Mouse (Mus musculus) MN1 (cell line): Measurements from ENCODE around the gene Ric3.

ENCODE experiments used
- DNase-seq: peaks from one replicate; pipeline ENCODE4 v3.0.0-alpha.2; 2016; ENCODE audit warnings: low spot score

Ric3 gene

GRCm38 (mm10) chr7:109045876-109046275 is 37.3 kb downstream of the Ric3 start:
- DNase-seq: no peak

GRCm38 (mm10) chr7:109039445-109039844 is 43.7 kb downstream of the Ric3 start:
- no peak for DNase-seq

- no peak for DNase-seq
Measured at GRCm38 (mm10) chr7:109038987-109039386, 44.1 kb downstream of the Ric3 start.

GRCm38 (mm10) chr7:109038121-109038735 is 44.9 kb downstream of the Ric3 start:
- DNase-seq: no peak

- peak; percentile 26 for DNase-seq
Measured at GRCm38 (mm10) chr7:109032054-109032453, 51.1 kb downstream of the Ric3 start.

- DNase-seq: no peak
Measured at GRCm38 (mm10) chr7:109031331-109031730, 51.8 kb downstream of the Ric3 start.

- DNase-seq: no peak
Measured at GRCm38 (mm10) chr7:109029961-109030465, 53.1 kb downstream of the Ric3 start.

- peak; percentile 78 for DNase-seq
Measured at GRCm38 (mm10) chr7:109028204-109028603, 54.9 kb downstream of the Ric3 start.

- no peak for DNase-seq
Measured at GRCm38 (mm10) chr7:109027721-109028120, 55.4 kb downstream of the Ric3 start.

GRCm38 (mm10) chr7:109026976-109027375 is 56.2 kb downstream of the Ric3 start:
- DNase-seq: no peak

- no peak for DNase-seq
Measured at GRCm38 (mm10) chr7:109025743-109026142, 57.4 kb downstream of the Ric3 start.

- peak; percentile 80 for DNase-seq
Measured at GRCm38 (mm10) chr7:109021428-109021827, 61.7 kb downstream of the Ric3 start.

- no peak for DNase-seq
Measured at GRCm38 (mm10) chr7:109019243-109019642, 63.9 kb downstream of the Ric3 start.

- DNase-seq: peak; percentile 71
Measured at GRCm38 (mm10) chr7:109016378-109016923, 66.7 kb downstream of the Ric3 start.

GRCm38 (mm10) chr7:109014851-109015250 is 68.3 kb downstream of the Ric3 start:
- no peak for DNase-seq

GRCm38 (mm10) chr7:109012998-109013625 is 70.0 kb downstream of the Ric3 start:
- no peak for DNase-seq

- no peak for DNase-seq
Measured at GRCm38 (mm10) chr7:109012575-109012974, 70.6 kb downstream of the Ric3 start.

- no peak for DNase-seq
Measured at GRCm38 (mm10) chr7:109011596-109012180, 71.4 kb downstream of the Ric3 start.

GRCm38 (mm10) chr7:109010720-109011595 is 72.2 kb downstream of the Ric3 start:
- peak; percentile 32 for DNase-seq

- no peak for DNase-seq
Measured at GRCm38 (mm10) chr7:109009260-109009659, 73.9 kb downstream of the Ric3 start.

- peak; percentile 62 for DNase-seq
Measured at GRCm38 (mm10) chr7:109003653-109004052, 79.5 kb downstream of the Ric3 start.

- peak; percentile 66 for DNase-seq
Measured at GRCm38 (mm10) chr7:109001971-109002370, 81.2 kb downstream of the Ric3 start.
